Mouse (Mus musculus): ENCODE results near the gene Tmem91. TPM values are rescaled to one million over a fixed set of nuclear protein-coding genes. Genes with fewer than 3 reads are reported as not detected.

Gene Tmem91
- polyA plus RNA-seq (2017; shearing (Covaris generic)): 1 to 10 TPM; 3.3 to 3.8 TPM

GRCm38 (mm10) chr7:25674719-25675300 is at the start of gene Tmem91:
Tmem91 (minus strand) TSS chr7:25675166.

GRCm38 (mm10) chr7:25718788-25719417 is 43.9 kb upstream of the Tmem91 start, which contains the start of gene Ccdc97:
Ccdc97 (minus strand) TSS chr7:25719088.

GRCm38 (mm10) chr7:25686680-25687531 is 11.9 kb upstream of the Tmem91 start, which contains the start of gene Tgfb1:
Tgfb1 (plus strand) TSS chr7:25687002.

GRCm38 (mm10) chr7:25680514-25681258 is 5.7 kb upstream of the Tmem91 start, which contains the start of gene B9d2:
B9d2 (plus strand) TSS chr7:25680780.

GRCm38 (mm10) chr7:25658657-25659472 is 16.1 kb downstream of the Tmem91 start, which contains the start of the genes Bckdha and Exosc5:
Bckdha (minus strand) TSS chr7:25658981.
Exosc5 (plus strand) TSS chr7:25659164.

GRCm38 (mm10) chr7:25626509-25627430 is 48.2 kb downstream of the Tmem91 start, which contains the start of gene B3gnt8:
B3gnt8 (plus strand) TSS chr7:25626654.

Other genes starting within 250 kb of the Tmem91 start
- 1 to 10 TPM; 2.4 to 3.5 TPM for gene Ceacam1, start 197.6 kb downstream of the Tmem91 start, polyA plus RNA-seq (2017; shearing (Covaris generic))
- gene Ceacam2, start 135.3 kb downstream of the Tmem91 start, polyA plus RNA-seq (2017; shearing (Covaris generic)): under 1 TPM; 0.16 to 0.55 TPM
- gene Erich4, start 59.3 kb downstream of the Tmem91 start, polyA plus RNA-seq (2017; shearing (Covaris generic)): not detected
- gene Dmac2, start 55.8 kb downstream of the Tmem91 start, polyA plus RNA-seq (2017; shearing (Covaris generic)): 10 to 100 TPM; 53.3 to 75.0 TPM
- gene B3gnt8, start 48.5 kb downstream of the Tmem91 start, polyA plus RNA-seq (2017; shearing (Covaris generic)): 1 to 10 TPM in 1 of 2 experiments, under 1 TPM in 1; 0.65 to 1.4 TPM
- gene Bckdha, start 16.2 kb downstream of the Tmem91 start, polyA plus RNA-seq (2017; shearing (Covaris generic)): 10 to 100 TPM; 45.4 to 49.0 TPM
- gene Exosc5, start 16.0 kb downstream of the Tmem91 start, polyA plus RNA-seq (2017; shearing (Covaris generic)): 100 to 1,000 TPM; 104 to 107 TPM
- 10 to 100 TPM; 46.8 to 47.3 TPM for gene B9d2, start 5.6 kb upstream of the Tmem91 start, polyA plus RNA-seq (2017; shearing (Covaris generic))
- gene Tgfb1, start 11.8 kb upstream of the Tmem91 start, polyA plus RNA-seq (2017; shearing (Covaris generic)): 100 to 1,000 TPM; 127 to 144 TPM
- 10 to 100 TPM; 55.7 to 80.6 TPM for gene Ccdc97, start 43.9 kb upstream of the Tmem91 start, polyA plus RNA-seq (2017; shearing (Covaris generic))
- 100 to 1,000 TPM in 1 of 2 experiments, 10 to 100 TPM in 1; 89.8 to 102 TPM for gene Hnrnpul1, start 79.6 kb upstream of the Tmem91 start, polyA plus RNA-seq (2017; shearing (Covaris generic))
- gene Axl, start 113.5 kb upstream of the Tmem91 start, polyA plus RNA-seq (2017; shearing (Covaris generic)): 10 to 100 TPM; 18.5 to 49.0 TPM
- gene Cyp2s1, start 141.7 kb upstream of the Tmem91 start, polyA plus RNA-seq (2017; shearing (Covaris generic)): 10 to 100 TPM in 1 of 2 experiments, 1 to 10 TPM in 1; 8.3 to 10.2 TPM
- gene Cyp2b10, start 222.5 kb upstream of the Tmem91 start, polyA plus RNA-seq (2017; shearing (Covaris generic)): under 1 TPM in 1 of 2 experiments, not detected in 1; 0.61 TPM